Mouse (Mus musculus) forebrain, postnatal 0 days (tissue): Measurements from ENCODE around the gene Krtap5-5. TPM values are rescaled to one million over a fixed set of nuclear protein-coding genes. Genes with fewer than 3 reads are reported as not detected.
"Not testable (repeated sequence)": the region's sequence is repeated elsewhere in the genome, so short reads cannot be mapped to it uniquely, and the experiment has no call there.

Experiments
- ATAC-seq: fragments of 200-750 bp; cut with Nextera tagmentation; 2 replicates; pipeline ENCODE4 v1.8.0; 2017; ENCODE audit warnings: mild to moderate bottlenecking, moderate library complexity
- DNase-seq: peaks from one replicate; pipeline ENCODE4 v3.0.0-alpha.2; 2015
- H3K27ac ChIP-seq: fragments of 300-500 bp; sonication (generic); 2 replicates; pipeline ENCODE4 v1.5.1; 2014; ENCODE audit warnings: low read depth, mild to moderate bottlenecking, antibody characterized with exemption, low read length, moderate library complexity, mixed read lengths
- H3K27me3 ChIP-seq: fragments of 300-500 bp; sonication (generic); 2 replicates; pipeline ENCODE4 v1.6.1; 2014; ENCODE audit warnings: mild to moderate bottlenecking, low read length, mixed read lengths; ENCODE audit not compliant: insufficient read depth
- H3K36me3 ChIP-seq: fragments of 300-500 bp; sonication (generic); 2 replicates; pipeline ENCODE4 v1.6.1; 2014; ENCODE audit warnings: mild to moderate bottlenecking, moderate library complexity; ENCODE audit not compliant: insufficient read depth
- H3K4me1 ChIP-seq: fragments of 300-500 bp; sonication (generic); 2 replicates; pipeline ENCODE4 v1.6.1; 2014; ENCODE audit warnings: antibody characterized with exemption; ENCODE audit not compliant: insufficient read depth
- H3K4me2 ChIP-seq: fragments of 300-500 bp; sonication (generic); 2 replicates; pipeline ENCODE4 v1.6.1; 2014; ENCODE audit warnings: low read depth, mild to moderate bottlenecking, moderate library complexity
- H3K4me3 ChIP-seq: fragments of 300-500 bp; sonication (generic); 2 replicates; pipeline ENCODE4 v1.5.1; 2014; ENCODE audit warnings: low read depth, low read length, mixed read lengths
- H3K9ac ChIP-seq: fragments of 300-500 bp; sonication (generic); 2 replicates; pipeline ENCODE4 v1.6.1; 2014; ENCODE audit warnings: mild to moderate bottlenecking
- H3K9me3 ChIP-seq: fragments of 300-500 bp; sonication (generic); 2 replicates; pipeline ENCODE4 v1.6.1; 2016; ENCODE audit warnings: low read length
- CTCF ChIP-seq: sonication (generic); IDR thresholded peaks from 2 replicates; pipeline ENCODE4 v1.5.1; 2016; ENCODE audit warnings: antibody characterized with exemption, control low read depth, low read depth
- WGBS: fragments of 180-500 bp; shearing (Covaris S2); extraction: QIAGEN DNeasy Blood & Tissue Kit; methylation state at CpG from one replicate; pipeline ENCODE4 v1.1.7; 2014; 5-methylcytosine and 5-hydroxymethylcytosine counted together
- polyA plus RNA-seq: library from polyadenylated mRNA; unstranded; fragments of >200 nt; fragmentation: Nextera tagmentation; extraction: Ambion mirVana; gene quantifications from 2 replicates; pipeline ENCODE4 v1.2.1, GENCODE M21; 2015
- total RNA-seq: library from RNA; depleted of rRNA; stranded (reverse); fragments of >200 nt; gene quantifications from 2 replicates; pipeline ENCODE4 v1.2.3, GENCODE M21; 2014

Krtap5-5 gene
- total and polyA plus RNA-seq, 2 experiments from 2014 or later, result not detected

- Histone ChIP-seq H3K36me3 (no peaks in the 10 kb centered on the region), H3K4me1 (no peaks in the 10 kb centered on the region), H3K4me3 (no peak overlapping the region), H3K27ac (no peak overlapping the region), H3K4me2 (no peak overlapping the region), H3K9me3 (no peaks in the 10 kb centered on the region), H3K27me3 (no peaks in the 10 kb centered on the region), H3K9ac (no peak overlapping the region)
- ATAC-seq, result no peak
- DNase-seq, result no peak
- 25% methylated on average over 1 of the region's 1 CpGs for WGBS
- TF ChIP-seq CTCF, result no peak
Measured at GRCm38 (mm10) chr7:142231540-142231939, 1.8 kb upstream of the Krtap5-5 start.

GRCm38 (mm10) chr7:142224518-142224917, 5.3 kb downstream of the Krtap5-5 start:
- Histone ChIP-seq H3K9me3 (no peaks in the 10 kb centered on the region), H3K4me1 (no peaks in the 10 kb centered on the region), H3K9ac (no peak overlapping the region), H3K27ac (no peak overlapping the region), H3K4me2 (no peak overlapping the region), H3K27me3 (no peaks in the 10 kb centered on the region), H3K4me3 (no peak overlapping the region), H3K36me3 (no peaks in the 10 kb centered on the region)
- ATAC-seq, result no peak
- DNase-seq, result no peak
- TF ChIP-seq CTCF, result no peak
- 41% methylated on average over 2 of the region's 2 CpGs for WGBS

GRCm38 (mm10) chr7:142212136-142212535, 17.6 kb downstream of the Krtap5-5 start:
- H3K4me2 ChIP-seq, H3K9me3 ChIP-seq, ATAC-seq, H3K27ac ChIP-seq, DNase-seq, H3K4me1 ChIP-seq, H3K27me3 ChIP-seq, H3K9ac ChIP-seq, H3K4me3 ChIP-seq, H3K36me3 ChIP-seq: not testable (repeated sequence)
- WGBS, result 59% methylated on average over 1 of the region's 1 CpGs

- Histone ChIP-seq H3K4me2 (no peak within 1 kb of the TSS), H3K27ac (no peak within 1 kb of the TSS), H3K4me3 (no peak within 1 kb of the TSS), H3K36me3 (no peaks in the 10 kb centered on the region), H3K9ac (no peak within 1 kb of the TSS), H3K9me3 (no peaks in the 10 kb centered on the region), H3K4me1 (no peaks in the 10 kb centered on the region), H3K27me3 (no peaks in the 10 kb centered on the region)
- DNase-seq, result no peak
- no peak for TF ChIP-seq CTCF
- WGBS, result 78% methylated on average over 1 of the region's 1 CpGs
- ATAC-seq, result no peak
Measured at GRCm38 (mm10) chr7:142211559-142211958, 18.2 kb downstream of the Krtap5-5 start, which contains the start of gene Gm7579. Gm7579 (plus strand) TSS chr7:142211859.

- not testable (repeated sequence) for ATAC-seq, H3K9me3 ChIP-seq, H3K9ac ChIP-seq, H3K27me3 ChIP-seq, H3K4me2 ChIP-seq, H3K27ac ChIP-seq, H3K4me3 ChIP-seq, H3K4me1 ChIP-seq, DNase-seq, H3K36me3 ChIP-seq
- 58% methylated on average over 5 of the region's 5 CpGs for WGBS
Measured at GRCm38 (mm10) chr7:142206891-142207290, 22.9 kb downstream of the Krtap5-5 start.

- no peaks in the 10 kb centered on the region for H3K27me3 ChIP-seq
- no peak overlapping the region for H3K9ac ChIP-seq
- no peak overlapping the region for H3K4me3 ChIP-seq
- no peaks in the 10 kb centered on the region for H3K4me1 ChIP-seq
- no peak overlapping the region for H3K27ac ChIP-seq
- no peak overlapping the region for H3K4me2 ChIP-seq
- H3K9me3 ChIP-seq, result no peaks in the 10 kb centered on the region
- ATAC-seq (no peak), DNase-seq (no peak)
- no peak for TF ChIP-seq CTCF
- H3K36me3 ChIP-seq, result no peaks in the 10 kb centered on the region
Measured at GRCm38 (mm10) chr7:142205488-142205887, 24.3 kb downstream of the Krtap5-5 start.

GRCm38 (mm10) chr7:142201064-142201463, 28.7 kb downstream of the Krtap5-5 start, which contains the start of gene Krtap5-3:
Krtap5-3 (plus strand) TSS chr7:142201364.
- DNase-seq (no peak), ATAC-seq (no peak)
- no peak within 1 kb of the TSS for H3K4me2 ChIP-seq
- no peaks in the 10 kb centered on the region for H3K27me3 ChIP-seq
- no peak for TF ChIP-seq CTCF
- WGBS, result 76% methylated on average over 1 of the region's 1 CpGs
- no peaks in the 10 kb centered on the region for H3K4me1 ChIP-seq
- H3K36me3 ChIP-seq, result no peaks in the 10 kb centered on the region
- H3K9me3 ChIP-seq, result no peaks in the 10 kb centered on the region
- no peak within 1 kb of the TSS for H3K4me3 ChIP-seq
- H3K9ac ChIP-seq, result no peak within 1 kb of the TSS
- no peak within 1 kb of the TSS for H3K27ac ChIP-seq

- WGBS, result 73% methylated on average over 2 of the region's 2 CpGs
- ATAC-seq, result no peak
- no peaks in the 10 kb centered on the region for H3K9me3 ChIP-seq
- H3K9ac ChIP-seq, result no peak overlapping the region
- H3K4me1 ChIP-seq, result no peaks in the 10 kb centered on the region
- no peak for DNase-seq
- H3K27ac ChIP-seq, result no peak overlapping the region
- no peak for TF ChIP-seq CTCF
- no peak overlapping the region for H3K4me2 ChIP-seq
- no peaks in the 10 kb centered on the region for H3K27me3 ChIP-seq
- H3K4me3 ChIP-seq, result no peak overlapping the region
- H3K36me3 ChIP-seq, result no peaks in the 10 kb centered on the region
Measured at GRCm38 (mm10) chr7:142198748-142199147, 31.0 kb downstream of the Krtap5-5 start.
